Mouse (Mus musculus) spleen, adult 2 months (tissue): ENCODE measurements around the gene Grik4.

Experiments
- CTCF ChIP-seq: fragments of 200-500 bp; IDR thresholded peaks from 2 replicates; pipeline ENCODE4 v1.5.1; 2011; ENCODE audit warnings: mild to moderate bottlenecking, inconsistent platforms; ENCODE audit not compliant: insufficient read depth, insufficient read length, insufficient replicate concordance; ENCODE audit errors: extremely low read depth
- POLR2A ChIP-seq: fragments of 200-500 bp; IDR thresholded peaks from 2 replicates; pipeline ENCODE4 v1.6.1; 2011; ENCODE audit warnings: low read depth, low read length, inconsistent platforms

DNA sequence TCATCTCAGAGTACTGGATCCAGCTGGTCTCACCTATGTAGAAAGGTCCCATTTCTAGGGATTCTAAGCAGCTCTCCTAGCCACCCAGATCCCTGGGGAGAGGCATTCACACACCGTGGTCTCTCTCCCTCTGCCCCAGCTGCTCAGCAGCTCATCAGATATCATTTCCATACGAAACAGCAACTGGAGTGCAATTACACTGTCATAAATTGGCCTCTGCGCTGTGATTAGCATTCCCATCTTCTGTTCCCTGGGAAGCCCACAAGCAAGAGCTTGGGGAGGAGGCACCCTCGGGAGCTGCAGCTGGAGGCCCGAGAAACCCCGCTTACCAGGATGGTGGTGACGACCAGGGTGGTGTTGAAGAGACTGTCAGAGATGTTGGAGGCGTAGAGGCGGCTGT lies 346.8 kb downstream of the Grik4 start:
- no peak for TF ChIP-seq CTCF
- TF ChIP-seq POLR2A: no peak
